Mouse (Mus musculus) liver, adult 2 months (tissue): ENCODE measurements around the gene Fbln7.

ENCODE experiments used
- CTCF ChIP-seq: fragments of 200-500 bp; IDR thresholded peaks from 2 replicates; pipeline ENCODE4 v1.5.1; 2011; ENCODE audit warnings: low read depth, low read length, control low read depth
- POLR2A ChIP-seq: fragments of 200-500 bp; IDR thresholded peaks from 2 replicates; pipeline ENCODE4 v1.6.1; 2011; ENCODE audit warnings: low read length, control low read depth; ENCODE audit not compliant: insufficient read depth; ENCODE audit errors: extremely low read depth

DNA sequence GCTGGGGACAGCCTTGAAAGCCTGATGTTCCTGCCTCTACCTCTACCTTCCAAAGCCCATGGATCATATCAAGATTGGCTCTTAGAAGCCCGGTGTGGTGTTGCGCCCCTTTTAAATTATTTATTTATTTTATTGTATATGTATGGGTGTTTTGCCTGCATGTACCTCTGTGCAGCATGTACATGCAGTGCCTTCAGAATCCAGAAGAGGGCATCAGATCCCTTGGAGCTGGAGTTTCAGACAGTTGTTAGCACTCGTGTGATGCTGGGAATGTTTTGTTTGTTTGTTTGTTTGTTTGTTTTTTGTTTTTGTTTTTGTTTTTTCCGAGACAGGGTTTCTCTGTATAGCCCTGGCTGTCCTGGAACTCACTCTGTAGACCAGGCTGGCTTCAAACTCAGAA, 18.5 kb downstream of the Fbln7 start:
- TF ChIP-seq POLR2A (no peak), CTCF (peak; percentile 20; the same call in 1 of the 2 replicates)
